In genomic region chr2:58129903-58130302, GRCm38 (mm10) we compare ENCODE assay signal across 29 mouse cellular contexts.
DNase-seq lines count a peak whose midpoint lies in the region; ATAC-seq and TF ChIP-seq lines count a peak whose summit lies in the region.
"Had no signal": no experiment of that assay in that cellular context is flagged by ENCODE, and none has a peak within 500 bp of the region (broad histone marks: within the 10 kb centered on the region; RNA-seq: fewer than 3 reads in every experiment).

No protein-coding gene starts in this region.

- no peaks in the 10 kb centered on the region for H3K27me3 ChIP-seq in CH12.LX (replicated peaks)
- H3K27me3 ChIP-seq: hindbrain, embryonic 13.5 days; neural tube, embryonic 13.5 days had no signal

- ATAC-seq in inflammation-experienced regulatory T-cells, adult 6 months: peak; percentile 72
- ATAC-seq in neutrophil, adult 5-6 weeks (ENCODE audit: extremely low read depth, insufficient number of reproducible peaks, low FRiP score, poor library complexity, severe bottlenecking): 0 out of 2 replicates have a peak, but pooled peaks have one; percentile 15
- ATAC-seq: forebrain, embryonic 14.5 days; midbrain, embryonic 16.5 days had no signal

- TF ChIP-seq POLR2A in CH12.LX (IDR thresholded peaks at IDR 0.05; ENCODE audit: low read depth, low read length): no peak

- no peak overlapping the region for H3K9ac ChIP-seq in CH12.LX (ENCODE audit: insufficient read depth, low read depth)
- H3K9ac ChIP-seq: hindbrain, embryonic 13.5 days; liver, embryonic 14.5 days; neural tube, embryonic 13.5 days had no signal

- H3K4me3 ChIP-seq in CH12.LX (replicated peaks in 1 of 3; ENCODE audit: low read depth in 2 of 3, low read length in 2 of 3, poor library complexity in 1 of 3): no peak overlapping the region
- H3K4me3 ChIP-seq: hindbrain, embryonic 13.5 days; midbrain, embryonic 10.5 days; myocyte; neural tube, embryonic 13.5 days had no signal

- H3K79me2 ChIP-seq in CH12.LX (replicated peaks; ENCODE audit: control insufficient read depth, extremely low read depth, insufficient read depth, poor library complexity, severe bottlenecking): no peaks in the 10 kb centered on the region

- TF ChIP-seq RAD21 in CH12.LX (IDR thresholded peaks at IDR 0.05; ENCODE audit: low read depth, low read length): no peak

- H3K27ac ChIP-seq in CH12.LX (ENCODE audit: insufficient read depth, low read depth): no peak overlapping the region
- H3K27ac ChIP-seq: hindbrain, embryonic 13.5 days; liver, embryonic 14.5 days; macrophage; midbrain, embryonic 10.5 days; neural tube, embryonic 13.5 days had no signal

- in situ Hi-C loops in CH12.LX (cut with MboI; ENCODE audit: low pct_ligation_motif_present, low pct_unique_long_range_greater_than_20kb, low sequenced_read_pairs): no loop called here

- no peaks in the 10 kb centered on the region for H3K9me3 ChIP-seq in CH12.LX (replicated peaks; ENCODE audit: low read length)
- H3K9me3 ChIP-seq: hindbrain, embryonic 13.5 days; midbrain, embryonic 10.5 days; neural tube, embryonic 13.5 days had no signal

- H3K36me3 ChIP-seq in CH12.LX (replicated peaks in 1 of 2; ENCODE audit: control insufficient read depth in 1 of 2, insufficient read depth in 1 of 2, low read length in 1 of 2): peaks cover 3 to 28% of the 10 kb centered on the region in 2 experiments
- H3K36me3 ChIP-seq: G1E; hindbrain, embryonic 13.5 days; midbrain, embryonic 10.5 days; neural tube, embryonic 13.5 days had no signal

- peak overlapping the region; percentile 51 for H3K4me2 ChIP-seq in CH12.LX (ENCODE audit: insufficient read depth, low read depth, poor library complexity, severe bottlenecking)
- H3K4me2 ChIP-seq: heart, embryonic 11.5 days; hindbrain, embryonic 13.5 days; neural tube, embryonic 13.5 days had no signal

- DNase-seq in CD4-positive helper T cell, adult 2 months (ENCODE audit: low read depth, low spot score): peak; percentile 76
- DNase-seq in CH12.LX (ENCODE audit: extremely low read depth): peak; percentile 62
- no peak for DNase-seq in retina, embryonic 14.5 days (ENCODE audit: low spot score)
- no peak for DNase-seq in embryo, embryonic 11 days
- DNase-seq in right cerebral cortex, adult 2 months (ENCODE audit: low spot score in 2 of 2): no peak
- DNase-seq: adrenal gland, postnatal 36 days; cerebellum, adult 18-20 months; cerebellum, postnatal 14 days; gastrocnemius, postnatal 36 days; heart, adult 18-20 months; heart, postnatal 36 days; kidney, adult 11 months; kidney, postnatal 25 days; liver; lung, adult 2 months; lung, postnatal 10 days; thymus, postnatal 25 days had no signal

- TF ChIP-seq CTCF in CH12.LX (conservative IDR thresholded peaks at IDR 0.05 in 1 of 2, IDR thresholded peaks at IDR 0.05 in 1 of 2; ENCODE audit: low read depth in 2 of 2, low read length in 2 of 2): no peak

- dilution Hi-C loops in CH12.LX (cut with MboI; ENCODE audit: extremely low pct_ligation_motif_present, extremely low pct_unique_long_range_greater_than_20kb, low sequenced_read_pairs): no loop called here

- H3K4me1 ChIP-seq in CH12.LX (ENCODE audit: control insufficient read depth in 1 of 2, insufficient read depth in 2 of 2): peaks cover 8 to 54% of the 10 kb centered on the region in 2 experiments; a peak in 3 of 4 replicates
- H3K4me1 ChIP-seq: hindbrain, embryonic 13.5 days; midbrain, embryonic 10.5 days; neural tube, embryonic 13.5 days had no signal

- TF ChIP-seq EP300 in CH12.LX (IDR thresholded peaks at IDR 0.05; ENCODE audit: low read length): no peak

TF ChIP-seq in CH12.LX, 34 proteins besides CTCF, POLR2A, EP300 and RAD21:
- TF ChIP-seq USF1 (IDR thresholded peaks at IDR 0.05; ENCODE audit: low read depth, low read length): no peak
- no peak for TF ChIP-seq PAX5 (IDR thresholded peaks at IDR 0.05; ENCODE audit: low read length)
- no peak for TF ChIP-seq JUN (IDR thresholded peaks at IDR 0.05; ENCODE audit: insufficient read depth, low read depth, low read length)
- TF ChIP-seq NELFE (IDR thresholded peaks at IDR 0.05; ENCODE audit: low read depth, low read length): no peak
- peak; percentile 93 for TF ChIP-seq MYC (IDR thresholded peaks at IDR 0.05; ENCODE audit: low read depth, low read length)
- TF ChIP-seq MAX (IDR thresholded peaks at IDR 0.05; ENCODE audit: low read length): 0 out of 2 replicates have a peak, but pooled peaks have one; percentile 21
- TF ChIP-seq SIN3A (IDR thresholded peaks at IDR 0.05; ENCODE audit: low read length): no peak
- no peak for TF ChIP-seq HCFC1 (IDR thresholded peaks at IDR 0.05; ENCODE audit: low read depth, low read length)
- TF ChIP-seq BHLHE40 (IDR thresholded peaks at IDR 0.05; ENCODE audit: low read depth, low read length): 0 out of 2 replicates have a peak, but pooled peaks have one; percentile 16
- TF ChIP-seq ELF1 (IDR thresholded peaks at IDR 0.05; ENCODE audit: low read depth, low read length): 0 out of 2 replicates have a peak, but pooled peaks have one; percentile 42
- TF ChIP-seq TCF12 (IDR thresholded peaks at IDR 0.05; ENCODE audit: low read depth, low read length): 0 out of 2 replicates have a peak, but pooled peaks have one; percentile 11
- 0 out of 2 replicates have a peak, but pooled peaks have one; percentile 29 for TF ChIP-seq IRF4 (IDR thresholded peaks at IDR 0.05; ENCODE audit: low read depth, low read length)
- no peak for TF ChIP-seq ETS1 (conservative IDR thresholded peaks at IDR 0.05; ENCODE audit: low read depth, low read length)
- TF ChIP-seq RCOR1 (conservative IDR thresholded peaks at IDR 0.05; ENCODE audit: low read depth, low read length): no peak
TF ChIP-seq in CH12.LX: peak in this region for 6.

Comparison
In these comparisons a context has a peak if more than half of its experiments do, and no peak if none do; other contexts are left out.
1. DNase-seq: peak in CD4-positive helper T cell, adult 2 months (single experiment) and CH12.LX (single experiment); none in retina, embryonic 14.5 days (single experiment), embryo, embryonic 11 days (single experiment) and right cerebral cortex, adult 2 months (0 of 2).